Mouse (Mus musculus): ENCODE data around the gene Spin2-ps6. TPM values are rescaled to one million over a fixed set of nuclear protein-coding genes. Genes with fewer than 3 reads are reported as not detected.
"Not testable (repeated sequence)": the region's sequence is repeated elsewhere in the genome, so short reads cannot be mapped to it uniquely, and the experiment has no call there.

Spin2-ps6 gene
- not detected in 2 replicates for polyA plus RNA-seq (2016; fragmentation: Nextera tagmentation; extraction: Ambion mirVana)

DNA sequence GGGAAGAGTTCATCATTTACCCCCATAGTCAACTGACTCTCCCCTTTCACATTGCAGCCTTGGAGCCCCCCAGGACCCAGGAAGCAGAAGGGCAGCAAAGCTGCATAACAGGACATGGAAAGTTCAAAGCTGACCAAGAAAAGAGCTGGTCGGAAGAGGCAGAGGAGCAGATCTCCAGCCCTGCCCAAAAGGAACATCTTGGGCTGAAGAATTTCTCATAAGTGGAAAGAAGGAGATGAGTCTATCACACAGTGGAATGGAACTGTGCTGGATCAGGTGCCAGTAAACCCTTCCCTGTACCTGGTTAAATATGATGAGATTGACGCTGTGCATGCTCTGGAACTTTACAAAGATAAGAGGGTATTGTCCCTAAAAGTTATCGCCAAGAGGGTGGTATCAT lies at the start of gene Spin2-ps6:
TSS of gene Spin2-ps6 (plus strand) at position 301 of the 400 bp plus-strand sequence.
- H3K27ac ChIP-seq (replicated peaks); H3K36me3 ChIP-seq; H3K9me3 ChIP-seq (replicated peaks); DNase-seq (ENCODE audit: low spot score); H3K4me3 ChIP-seq; H3K4me1 ChIP-seq; H3K27me3 ChIP-seq (ENCODE audit: low read depth, poor library complexity, severe bottlenecking): not testable (repeated sequence)
- 88% methylated on average over 1 of the region's 3 CpGs for WGBS

Other genes starting within 250 kb of the Spin2-ps6 start
- not detected in 2 replicates for gene Btbd35f12, start 78.5 kb downstream of the Spin2-ps6 start, polyA plus RNA-seq (2016; fragmentation: Nextera tagmentation; extraction: Ambion mirVana)